Comparison of ENCODE assay signal across 10 mouse cellular contexts in the genomic region with DNA sequence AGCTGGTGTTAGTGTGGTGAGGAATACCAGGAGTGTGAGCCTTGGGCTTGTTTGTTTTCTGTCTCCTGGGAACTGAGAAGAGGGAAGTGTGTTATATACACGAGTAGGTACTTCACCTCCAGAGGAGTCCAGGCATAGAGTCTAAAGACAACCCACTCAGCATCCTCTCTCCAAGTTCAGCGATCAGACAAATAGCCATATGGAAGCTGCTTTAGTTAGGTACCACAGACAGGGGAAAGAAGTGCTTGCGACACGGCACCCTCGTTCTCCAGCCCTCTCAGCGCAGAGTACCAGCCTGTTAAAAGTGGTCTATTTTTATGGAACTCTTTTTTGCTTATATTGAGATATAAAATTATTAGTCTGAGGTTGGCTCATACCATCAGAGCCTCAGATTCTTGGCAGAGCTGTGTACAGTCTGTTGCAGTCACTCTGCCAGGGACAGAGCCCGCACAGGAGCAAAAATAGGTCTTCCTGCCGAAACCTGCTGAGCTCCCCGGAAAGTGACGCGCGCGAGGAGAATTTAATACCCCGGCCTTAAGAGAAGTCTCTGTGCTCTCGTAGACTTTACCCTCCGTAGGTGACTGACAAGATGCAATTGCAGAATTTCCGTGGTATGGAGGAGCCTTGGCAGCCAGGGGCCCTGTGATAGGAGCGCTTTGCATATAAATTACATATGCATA.
DNase-seq lines count a peak whose midpoint lies in the region; ATAC-seq lines count a peak whose summit lies in the region.
"Had no signal": no experiment of that assay in that cellular context is flagged by ENCODE, and none has a peak within 500 bp of the region (broad histone marks: within the 10 kb centered on the region; RNA-seq: fewer than 3 reads in every experiment).

No protein-coding gene starts in this region.

- ATAC-seq in CD4-positive, CD25-positive, alpha-beta regulatory T cell, adult 4 months: peak; percentile 78
- ATAC-seq in monocyte, adult 5-6 weeks (replicated peaks; ENCODE audit: insufficient number of reproducible peaks, low FRiP score, low TSS enrichment, poor library complexity, severe bottlenecking): no peak
- ATAC-seq: hindbrain, postnatal 0 days had no signal

- peak; percentile 28 for DNase-seq in gastrocnemius, adult 18-20 months (ENCODE audit: low spot score)
- DNase-seq in gastrocnemius, postnatal 36 days: no peak
- peak; percentile 74 for DNase-seq in cerebellum, postnatal 10 days
- peak; percentile 89 for DNase-seq in layer of hippocampus, adult 9-11 months
- no peak for DNase-seq in heart, adult 9 months (ENCODE audit: low spot score in 2 of 2)
- no peak for DNase-seq in spleen, postnatal 14 days (ENCODE audit: low spot score in 2 of 2)
- DNase-seq: lung, embryonic 14.5 days had no signal

- intact Hi-C loops in gastrocnemius, postnatal 36 days (cut with DNase I): no loop called here

Comparison
In these comparisons a context has a peak if more than half of its experiments do, and no peak if none do; other contexts are left out.
1. DNase-seq: peak in gastrocnemius, adult 18-20 months (single experiment), cerebellum, postnatal 10 days (2 of 2) and layer of hippocampus, adult 9-11 months (single experiment); none in gastrocnemius, postnatal 36 days (0 of 2), heart, adult 9 months (0 of 2) and spleen, postnatal 14 days (0 of 2).